26 mouse cellular contexts compared by ENCODE assay signal in the genomic region with DNA sequence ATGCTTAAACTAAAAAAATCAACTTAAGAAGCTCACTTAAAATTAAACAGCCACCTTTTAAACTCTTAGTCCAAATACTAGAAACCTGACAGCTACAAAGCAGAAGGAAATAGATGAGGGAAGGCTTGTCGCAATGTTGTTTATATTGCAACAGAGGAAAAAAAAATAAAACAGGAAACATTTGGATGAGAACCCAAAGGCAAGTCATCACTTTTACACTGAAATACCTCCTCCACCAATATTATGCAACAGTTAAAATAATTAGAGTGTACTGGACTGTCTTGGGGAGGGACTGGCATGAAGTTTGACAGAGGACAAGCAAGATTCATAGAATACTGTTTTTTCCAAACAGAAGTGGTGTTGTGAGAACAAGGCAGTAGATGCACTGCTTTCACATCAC.
DNase-seq lines count a peak whose midpoint lies in the region; ATAC-seq and TF ChIP-seq lines count a peak whose summit lies in the region.
"Had no signal": no experiment of that assay in that cellular context is flagged by ENCODE, and none has a peak within 500 bp of the region (broad histone marks: within the 10 kb centered on the region; RNA-seq: fewer than 3 reads in every experiment).

No protein-coding gene starts in this region.

- 6% methylated on average over 1 of the region's 1 CpGs for WGBS in liver, adult 2 months
- WGBS in liver, postnatal 0 days (ENCODE audit: insufficient replicate concordance), result 47% methylated on average over 1 of the region's 1 CpGs

- H3K79me2 ChIP-seq in liver, adult 2 months (ENCODE audit: control insufficient read depth, insufficient read depth, low read length), result no peaks in the 10 kb centered on the region

- H3K4me2 ChIP-seq in liver, postnatal 0 days (ENCODE audit: low read depth, low read length), result no peak overlapping the region
- H3K4me2 ChIP-seq: heart, embryonic 11.5 days; hindbrain, embryonic 12.5 days; intestine, embryonic 15.5 days; limb, embryonic 15.5 days; midbrain, embryonic 11.5 days had no signal

- H3K9ac ChIP-seq in liver, adult 2 months (ENCODE audit: low read depth, low read length), result no peak overlapping the region
- H3K9ac ChIP-seq in liver, postnatal 0 days (replicated peaks), result no peak overlapping the region
- H3K9ac ChIP-seq: hindbrain, embryonic 12.5 days; intestine, embryonic 15.5 days; limb, embryonic 15.5 days; liver, embryonic 14.5 days had no signal

- H3K4me3 ChIP-seq in liver, adult 2 months (ENCODE audit: insufficient read depth, low read depth, low read length), result no peak overlapping the region
- no peak overlapping the region for H3K4me3 ChIP-seq in liver, postnatal 0 days (ENCODE audit: low read depth, low read length)
- H3K4me3 ChIP-seq: hindbrain, embryonic 12.5 days; intestine, embryonic 15.5 days; limb, embryonic 10.5 days; limb, embryonic 15.5 days had no signal

- no peaks in the 10 kb centered on the region for H3K36me3 ChIP-seq in liver, adult 2 months (ENCODE audit: control insufficient read depth, insufficient read depth, low read length)
- H3K36me3 ChIP-seq in liver, postnatal 0 days (replicated peaks; ENCODE audit: insufficient read depth, low read length), result no peaks in the 10 kb centered on the region
- H3K36me3 ChIP-seq: hindbrain, embryonic 12.5 days; intestine, embryonic 15.5 days; limb, embryonic 10.5 days; limb, embryonic 15.5 days had no signal

- H3K9me3 ChIP-seq in liver, postnatal 0 days (ENCODE audit: low read length), result no peaks in the 10 kb centered on the region
- H3K9me3 ChIP-seq: hindbrain, embryonic 12.5 days; intestine, embryonic 15.5 days; limb, embryonic 10.5 days; limb, embryonic 15.5 days had no signal

- TF ChIP-seq CTCF in liver, adult 2 months (IDR thresholded peaks at IDR 0.05; ENCODE audit: low read depth, low read length), result no peak
- TF ChIP-seq CTCF in liver, postnatal 0 days (IDR thresholded peaks at IDR 0.05; ENCODE audit: low read depth), result no peak

- H3K27me3 ChIP-seq in liver, adult 2 months (ENCODE audit: control insufficient read depth, insufficient read depth, low read length), result no peaks in the 10 kb centered on the region
- H3K27me3 ChIP-seq in liver, postnatal 0 days (ENCODE audit: insufficient read depth, low read length), result no peaks in the 10 kb centered on the region
- H3K27me3 ChIP-seq: hindbrain, embryonic 12.5 days; intestine, embryonic 15.5 days; limb, embryonic 15.5 days had no signal

- no peak for TF ChIP-seq POLR2A in liver, adult 2 months (IDR thresholded peaks at IDR 0.05; ENCODE audit: extremely low read depth, insufficient read depth, low read length)

- no peak overlapping the region for H3K27ac ChIP-seq in liver, adult 2 months (replicated peaks; ENCODE audit: insufficient read depth, low read depth, low read length)
- H3K27ac ChIP-seq in liver, postnatal 0 days (ENCODE audit: low read depth), result no peak overlapping the region
- H3K27ac ChIP-seq: hindbrain, embryonic 12.5 days; hindbrain, postnatal 0 days; intestine, embryonic 15.5 days; limb, embryonic 10.5 days; limb, embryonic 15.5 days; liver, embryonic 14.5 days had no signal

- no peak for TF ChIP-seq EP300 in liver, postnatal 0 days (IDR thresholded peaks at IDR 0.05; ENCODE audit: low read depth)

- DNase-seq in liver, adult 2 months (ENCODE audit: extremely low read depth, low read depth, low spot score), result peak; percentile 57
- no peak for DNase-seq in liver, postnatal 0 days
- DNase-seq in lung, postnatal 36 days, result peak; percentile 10
- no peak for DNase-seq in lung, adult 18-20 months
- DNase-seq in layer of hippocampus, adult 11-12 months (ENCODE audit: low spot score), result no peak
- DNase-seq in spleen, postnatal 4 days (ENCODE audit: low spot score in 2 of 2), result no peak
- DNase-seq: adrenal gland, adult 2 months; B cell, adult 2 months; cerebellum, adult 2 months; heart, postnatal 36 days; kidney, adult 2 months; kidney, postnatal 10 days; layer of hippocampus, adult 9-11 months; thymus, adult 2 months; thymus, postnatal 4 days had no signal

- H3K4me1 ChIP-seq in liver, adult 2 months (ENCODE audit: control insufficient read depth, insufficient read depth, low read length), result no peaks in the 10 kb centered on the region
- H3K4me1 ChIP-seq in liver, postnatal 0 days (ENCODE audit: insufficient read depth), result no peaks in the 10 kb centered on the region
- H3K4me1 ChIP-seq: hindbrain, embryonic 12.5 days; intestine, embryonic 15.5 days had no signal

- ATAC-seq in liver, postnatal 0 days, result no peak
- peak; percentile 83 for ATAC-seq in megakaryocyte, adult 5-6 weeks (ENCODE audit: poor library complexity, severe bottlenecking)
- ATAC-seq: forebrain, embryonic 14.5 days; hindbrain, postnatal 0 days; intestine, embryonic 15.5 days; midbrain, embryonic 16.5 days had no signal

Comparison
In these comparisons a context has a peak if more than half of its experiments do, and no peak if none do; other contexts are left out.
1. DNase-seq: peak in liver, adult 2 months (single experiment) and lung, postnatal 36 days (single experiment); none in liver, postnatal 0 days (single experiment), lung, adult 18-20 months (0 of 2), layer of hippocampus, adult 11-12 months (single experiment) and spleen, postnatal 4 days (0 of 2).